Mouse (Mus musculus): ENCODE measurements around the gene Olfr94.
"Not testable (repeated sequence)": the region's sequence is repeated elsewhere in the genome, so short reads cannot be mapped to it uniquely, and the experiment has no call there.

Olfr94 gene

DNA sequence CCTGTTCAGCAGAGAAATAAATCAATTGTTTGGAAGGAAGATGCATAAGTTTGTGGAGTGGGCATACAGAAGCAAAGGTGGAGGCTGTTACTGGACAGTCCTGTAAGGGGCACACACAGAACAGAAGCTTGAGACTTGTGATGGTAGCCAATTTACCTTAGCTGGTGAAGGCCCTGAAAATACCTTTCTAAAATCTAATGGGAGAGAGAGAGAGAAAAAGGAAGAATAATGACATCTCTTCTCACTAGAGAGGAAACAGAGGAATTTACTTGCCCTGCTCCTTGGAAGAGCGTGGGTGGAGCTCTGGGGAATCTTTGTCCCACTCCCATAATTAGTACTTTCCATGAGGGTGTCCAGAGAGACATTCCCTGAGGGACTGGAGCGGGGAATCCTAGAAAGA is at the start of gene Olfr94:
Gene Olfr94, minus strand, starts transcription at position 101 of the 400 bp plus-strand sequence.
- H3K36me3 ChIP-seq (ENCODE audit: control insufficient read depth, insufficient read depth, low read length, poor library complexity, severe bottlenecking) = no peaks in the 10 kb centered on the region
- H3K27me3 ChIP-seq (ENCODE audit: control insufficient read depth, insufficient read depth, low read length, poor library complexity, severe bottlenecking) = no peaks in the 10 kb centered on the region
- no peak for DNase-seq (ENCODE audit: low read depth, low spot score)

GRCm38 (mm10) chr17:37250544-37250943 is 49.8 kb upstream of the Olfr94 start:
- Histone ChIP-seq H3K36me3 (ENCODE audit: control insufficient read depth, insufficient read depth, low read length, poor library complexity, severe bottlenecking) (no peaks in the 10 kb centered on the region), H3K27me3 (ENCODE audit: control insufficient read depth, insufficient read depth, low read length, poor library complexity, severe bottlenecking) (no peaks in the 10 kb centered on the region; the same call in 1 of the 2 replicates)
- DNase-seq (ENCODE audit: low read depth, low spot score) = peak; percentile 81

DNA sequence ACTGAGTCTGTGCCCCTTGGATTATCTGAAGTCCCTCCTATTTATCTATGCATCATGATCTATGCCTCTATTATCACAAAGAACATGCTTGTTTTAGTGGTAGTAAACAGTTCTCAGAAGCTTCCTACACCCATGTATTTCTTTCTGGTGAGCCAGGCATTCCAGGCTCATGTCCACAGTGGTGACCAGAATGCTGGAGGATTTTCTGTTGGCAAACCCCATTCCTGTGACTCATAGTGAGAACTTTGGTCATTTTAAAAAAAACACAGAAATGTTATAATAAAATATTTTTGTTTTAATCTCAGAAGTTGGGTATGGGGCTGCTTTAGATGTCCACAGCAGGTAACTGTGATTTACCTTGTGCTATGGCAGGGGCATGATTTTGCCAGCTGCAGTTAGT is 48.7 kb upstream of the Olfr94 start:
- H3K36me3 ChIP-seq (ENCODE audit: control insufficient read depth, insufficient read depth, low read length, poor library complexity, severe bottlenecking) = no peaks in the 10 kb centered on the region
- no peak for DNase-seq (ENCODE audit: low read depth, low spot score)
- H3K27me3 ChIP-seq (ENCODE audit: control insufficient read depth, insufficient read depth, low read length, poor library complexity, severe bottlenecking) = no peaks in the 10 kb centered on the region; the same call in 1 of the 2 replicates

DNA sequence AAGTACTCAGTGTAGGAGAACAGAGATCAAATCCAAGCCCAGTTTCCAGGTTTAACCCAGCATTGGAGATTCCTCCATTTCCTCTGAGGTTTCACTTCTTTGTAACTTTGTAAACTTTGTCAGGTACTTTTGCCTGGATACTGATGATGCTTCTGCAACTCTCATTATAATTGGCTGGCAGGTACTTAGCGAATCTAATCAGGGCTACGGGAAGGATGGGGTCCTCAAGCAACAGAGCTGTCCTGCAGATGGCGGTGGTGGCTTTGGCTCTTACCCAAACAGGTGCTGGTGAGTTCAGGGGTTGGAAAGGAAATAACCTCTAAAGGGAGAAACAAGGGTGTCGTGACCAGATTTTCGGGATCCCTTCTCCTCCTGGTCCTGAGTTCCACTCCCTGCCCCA is 45.9 kb upstream of the Olfr94 start:
- DNase-seq (ENCODE audit: low read depth, low spot score) = peak; percentile 95
- Histone ChIP-seq H3K36me3 (ENCODE audit: control insufficient read depth, insufficient read depth, low read length, poor library complexity, severe bottlenecking) (no peaks in the 10 kb centered on the region), H3K27me3 (ENCODE audit: control insufficient read depth, insufficient read depth, low read length, poor library complexity, severe bottlenecking) (no peaks in the 10 kb centered on the region; the same call in 1 of the 2 replicates)

- H3K27me3 ChIP-seq (ENCODE audit: control insufficient read depth, insufficient read depth, low read length, poor library complexity, severe bottlenecking) = no peaks in the 10 kb centered on the region; the same call in 1 of the 2 replicates
- DNase-seq (ENCODE audit: low read depth, low spot score) = no peak
- no peaks in the 10 kb centered on the region for H3K36me3 ChIP-seq (ENCODE audit: control insufficient read depth, insufficient read depth, low read length, poor library complexity, severe bottlenecking)
These were observed 41.4 kb upstream of the Olfr94 start for GRCm38 (mm10) chr17:37242198-37242597.

DNA sequence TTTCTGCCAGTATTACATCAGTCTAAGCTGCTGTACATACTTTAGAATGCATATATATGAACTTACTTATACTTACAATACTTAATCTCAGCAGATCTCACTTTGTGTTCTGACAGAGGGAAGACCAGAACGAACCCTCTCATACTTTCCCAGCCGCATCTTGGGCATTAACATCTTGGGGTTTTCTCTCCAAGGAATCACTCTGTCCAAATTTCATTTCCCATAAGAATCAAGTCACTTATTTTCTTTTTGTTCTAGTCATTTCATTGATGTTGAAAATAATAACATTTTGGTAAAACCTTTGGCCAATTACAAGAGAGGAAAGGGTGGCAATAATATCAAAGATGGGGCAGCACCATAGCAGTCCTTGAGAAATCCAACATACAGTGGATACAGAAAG is 36.4 kb upstream of the Olfr94 start, which contains the start of gene Olfr97:
Gene Olfr97, minus strand, starts transcription at position 101 of the 400 bp plus-strand sequence.
- not testable (repeated sequence) for H3K27me3 ChIP-seq (ENCODE audit: control insufficient read depth, insufficient read depth, low read length, poor library complexity, severe bottlenecking); H3K36me3 ChIP-seq (ENCODE audit: control insufficient read depth, insufficient read depth, low read length, poor library complexity, severe bottlenecking); DNase-seq (ENCODE audit: low read depth, low spot score)

DNA sequence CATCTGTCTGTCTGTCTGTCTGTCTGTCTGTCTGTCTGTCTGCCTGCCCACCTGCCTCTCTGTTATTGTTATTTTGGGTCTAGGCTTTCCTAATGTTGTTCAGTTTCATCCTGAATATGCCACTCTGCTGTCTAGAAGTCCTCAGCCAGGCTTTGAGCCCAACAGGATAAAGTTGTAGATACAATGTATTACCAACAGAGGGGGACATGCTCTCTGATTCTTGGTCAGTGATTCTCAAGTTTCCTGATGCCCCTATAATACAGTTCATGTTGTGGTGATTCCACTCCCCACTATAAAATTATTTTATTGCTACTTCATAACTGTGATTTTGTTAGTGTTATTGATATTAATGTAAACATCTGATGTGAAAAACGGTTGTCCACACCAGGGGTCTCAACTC is 21.1 kb upstream of the Olfr94 start:
- no peaks in the 10 kb centered on the region for H3K36me3 ChIP-seq (ENCODE audit: control insufficient read depth, insufficient read depth, low read length, poor library complexity, severe bottlenecking)
- H3K27me3 ChIP-seq (ENCODE audit: control insufficient read depth, insufficient read depth, low read length, poor library complexity, severe bottlenecking) = no peaks in the 10 kb centered on the region

DNA sequence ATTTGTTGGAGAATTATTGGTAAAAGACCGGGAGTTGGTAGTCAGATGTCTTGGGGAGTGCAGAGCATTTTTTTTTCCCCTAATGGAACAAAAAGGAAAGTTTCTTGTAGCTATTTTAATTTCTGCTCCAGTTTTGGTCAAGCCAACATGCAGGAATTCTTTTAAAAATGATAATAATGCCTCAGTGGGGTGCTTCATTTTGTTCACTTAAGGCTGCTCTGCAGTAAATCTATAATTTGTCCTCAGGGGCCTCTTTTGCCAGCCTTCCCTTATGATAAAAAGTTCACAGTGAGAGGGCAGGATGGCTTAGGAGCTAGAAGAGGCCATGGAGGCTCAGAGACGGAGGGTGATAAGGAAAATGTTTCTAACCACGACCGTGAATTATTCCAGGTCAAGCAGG is 19.1 kb upstream of the Olfr94 start, which contains the start of gene Olfr96:
Gene Olfr96, plus strand, starts transcription at position 301 of the 400 bp plus-strand sequence.
- no peaks in the 10 kb centered on the region for H3K27me3 ChIP-seq (ENCODE audit: control insufficient read depth, insufficient read depth, low read length, poor library complexity, severe bottlenecking)
- no peaks in the 10 kb centered on the region for H3K36me3 ChIP-seq (ENCODE audit: control insufficient read depth, insufficient read depth, low read length, poor library complexity, severe bottlenecking)
- DNase-seq (ENCODE audit: low read depth, low spot score) = no peak

More for the DNA sequence above, 21.1 kb upstream of the Olfr94 start:
- peak; percentile 12 for DNase-seq (ENCODE audit: low read depth, low spot score)

- no peak for DNase-seq (ENCODE audit: low read depth, low spot score)
- Histone ChIP-seq H3K36me3 (ENCODE audit: control insufficient read depth, insufficient read depth, low read length, poor library complexity, severe bottlenecking) (no peaks in the 10 kb centered on the region), H3K27me3 (ENCODE audit: control insufficient read depth, insufficient read depth, low read length, poor library complexity, severe bottlenecking) (no peaks in the 10 kb centered on the region)
These were observed 17.7 kb upstream of the Olfr94 start for GRCm38 (mm10) chr17:37218486-37218885.

- no peaks in the 10 kb centered on the region for H3K27me3 ChIP-seq (ENCODE audit: control insufficient read depth, insufficient read depth, low read length, poor library complexity, severe bottlenecking)
- DNase-seq (ENCODE audit: low read depth, low spot score) = no peak
These were observed 12.2 kb upstream of the Olfr94 start, which contains the start of gene Olfr95 for GRCm38 (mm10) chr17:37213018-37213417. Gene Olfr95 (minus strand): TSS chr17:37213118.

DNA sequence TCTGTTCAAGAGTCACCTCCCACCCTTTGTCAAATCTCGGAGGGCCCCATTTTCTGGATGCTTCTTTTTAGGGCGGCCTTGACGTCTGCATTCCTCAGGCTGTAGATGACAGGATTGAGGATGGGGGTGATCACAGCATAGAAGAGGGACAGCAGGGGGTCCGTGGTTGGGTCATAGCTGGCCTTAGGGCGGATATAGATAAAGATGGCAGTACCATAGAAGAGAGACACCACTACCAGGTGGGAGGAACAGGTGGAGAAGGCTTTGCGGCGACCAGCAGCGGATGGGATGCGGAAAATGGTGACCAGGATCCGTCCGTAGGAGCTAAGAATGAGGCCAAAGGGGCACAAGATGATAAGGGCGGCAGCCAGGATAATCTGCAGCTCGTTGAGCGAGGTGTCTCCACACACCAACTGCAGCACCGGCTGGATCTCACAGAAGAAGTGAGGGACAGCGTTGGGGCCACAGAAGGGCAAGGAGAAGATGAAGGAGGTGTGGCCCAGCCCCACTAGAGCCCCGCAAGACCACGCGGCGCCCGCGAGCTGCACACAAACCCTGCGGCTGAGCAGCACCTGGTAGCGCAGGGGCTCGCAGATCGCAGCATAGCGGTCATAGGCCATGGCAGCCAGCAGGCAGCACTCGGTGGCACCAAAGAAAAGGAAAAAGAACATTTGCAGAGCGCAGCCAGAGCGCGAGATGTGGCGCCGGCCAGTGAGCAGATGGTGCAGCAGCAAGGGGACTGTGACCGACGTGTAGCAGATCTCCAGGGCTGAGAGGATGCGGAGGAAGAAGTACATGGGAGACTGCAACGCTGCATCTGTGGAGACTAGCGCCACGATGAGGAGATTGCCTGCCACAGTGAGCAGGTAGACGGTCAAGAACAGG is 10.3 kb upstream of the Olfr94 start:
- no peak for DNase-seq (ENCODE audit: low read depth, low spot score)
- H3K36me3 ChIP-seq (ENCODE audit: control insufficient read depth, insufficient read depth, low read length, poor library complexity, severe bottlenecking) = no peaks in the 10 kb centered on the region

More at GRCm38 (mm10) chr17:37213018-37213417, 12.2 kb upstream of the Olfr94 start, which contains the start of gene Olfr95:
- H3K36me3 ChIP-seq (ENCODE audit: control insufficient read depth, insufficient read depth, low read length, poor library complexity, severe bottlenecking) = no peaks in the 10 kb centered on the region

GRCm38 (mm10) chr17:37203917-37204236 is 3.1 kb upstream of the Olfr94 start:
- Histone ChIP-seq H3K27me3 (ENCODE audit: control insufficient read depth, insufficient read depth, low read length, poor library complexity, severe bottlenecking) (no peaks in the 10 kb centered on the region), H3K36me3 (ENCODE audit: control insufficient read depth, insufficient read depth, low read length, poor library complexity, severe bottlenecking) (no peaks in the 10 kb centered on the region)
- no peak for DNase-seq (ENCODE audit: low read depth, low spot score)

More for the DNA sequence above, 10.3 kb upstream of the Olfr94 start:
- no peaks in the 10 kb centered on the region for H3K27me3 ChIP-seq (ENCODE audit: control insufficient read depth, insufficient read depth, low read length, poor library complexity, severe bottlenecking)

DNA sequence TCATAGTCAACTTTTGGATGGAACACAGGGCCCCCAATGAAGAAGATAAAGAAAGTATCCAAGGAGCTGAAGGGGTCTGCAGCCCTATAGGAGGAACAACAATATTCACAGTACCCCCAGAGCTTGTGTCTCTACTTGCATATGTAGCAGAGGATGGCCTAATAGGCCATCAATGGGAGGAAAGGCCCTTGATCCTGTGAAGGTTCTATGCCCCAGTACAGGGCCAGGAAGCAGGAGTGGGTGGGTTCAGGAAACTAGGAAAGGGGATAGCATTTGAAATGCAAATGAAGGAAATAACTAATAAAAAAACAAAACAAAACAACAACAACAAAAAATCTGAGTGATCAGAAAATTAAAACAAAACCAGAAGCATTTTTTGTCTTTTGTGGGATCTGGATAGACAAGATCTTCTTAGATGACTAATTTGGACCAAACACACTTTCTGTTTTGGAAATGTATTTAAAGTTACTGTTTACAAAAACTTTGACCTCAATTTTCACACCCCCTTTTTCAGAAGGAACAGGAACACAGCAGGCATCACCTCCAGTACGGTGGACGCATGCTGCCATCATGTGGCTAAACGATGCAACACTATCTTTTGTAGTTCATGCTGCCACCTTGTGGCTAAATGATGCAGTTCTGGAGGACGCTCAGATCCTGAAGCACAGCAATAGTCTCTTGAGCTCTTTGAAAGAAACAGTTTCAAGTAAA is 2.6 kb upstream of the Olfr94 start:
- peak; percentile 81 for DNase-seq (ENCODE audit: low read depth, low spot score)
- Histone ChIP-seq H3K27me3 (ENCODE audit: control insufficient read depth, insufficient read depth, low read length, poor library complexity, severe bottlenecking) (no peaks in the 10 kb centered on the region), H3K36me3 (ENCODE audit: control insufficient read depth, insufficient read depth, low read length, poor library complexity, severe bottlenecking) (no peaks in the 10 kb centered on the region)

DNA sequence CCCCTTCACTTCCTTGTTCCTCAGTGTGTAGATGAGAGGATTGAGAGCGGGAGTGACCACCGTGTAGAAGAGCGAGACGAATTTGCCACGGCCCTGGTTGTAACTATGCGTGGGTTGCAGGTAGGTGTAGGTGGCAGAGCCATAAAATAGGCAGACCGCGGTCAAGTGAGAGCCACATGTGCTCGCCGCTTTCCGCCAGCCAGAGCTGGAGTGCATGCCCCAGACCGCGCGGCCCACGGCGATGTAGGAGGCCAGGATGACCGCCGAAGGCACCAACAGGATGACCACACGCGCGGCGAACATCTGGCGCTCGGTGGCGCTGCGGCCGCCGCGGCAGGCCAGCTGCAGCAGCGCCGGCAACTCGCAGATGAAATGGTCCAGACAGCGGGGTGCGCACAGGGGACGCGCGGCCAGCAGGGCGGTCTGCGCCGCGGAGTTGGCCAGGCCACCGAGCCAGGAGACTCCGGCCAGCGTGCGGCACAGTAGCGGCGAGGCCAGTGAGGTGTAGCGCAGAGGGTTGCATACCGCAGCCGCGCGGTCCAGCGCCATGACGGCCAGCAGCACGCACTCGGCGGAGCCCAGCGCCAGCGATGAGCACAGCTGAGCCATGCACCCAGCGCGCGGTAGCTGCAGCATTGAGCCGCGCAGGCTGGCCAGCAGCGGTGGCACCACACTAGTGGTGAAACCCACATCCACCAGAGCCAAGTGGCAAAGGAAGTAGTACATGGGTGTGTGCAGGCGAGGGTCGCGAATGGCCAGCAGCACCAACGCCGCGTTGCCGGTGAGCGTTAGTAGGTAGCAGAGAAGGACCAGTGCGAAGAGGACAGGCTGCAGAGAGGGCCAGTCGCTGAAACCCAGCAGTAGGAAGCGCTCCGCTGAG is 3.7 kb downstream of the Olfr94 start:
- no peaks in the 10 kb centered on the region for H3K27me3 ChIP-seq (ENCODE audit: control insufficient read depth, insufficient read depth, low read length, poor library complexity, severe bottlenecking)
- no peaks in the 10 kb centered on the region for H3K36me3 ChIP-seq (ENCODE audit: control insufficient read depth, insufficient read depth, low read length, poor library complexity, severe bottlenecking)
- DNase-seq (ENCODE audit: low read depth, low spot score) = no peak

All from splenic B cell, adult 2 months (primary cell).